Mouse (Mus musculus): ENCODE measurements around the gene Gcm1.
"Not testable (repeated sequence)": the region's sequence is repeated elsewhere in the genome, so short reads cannot be mapped to it uniquely, and the experiment has no call there.

Gene Gcm1

GRCm38 (mm10) chr9:78046755-78047154, 5.0 kb upstream of the Gcm1 start:
- DNase-seq (ENCODE audit: low spot score in 2 of 2): no peak

- DNase-seq (ENCODE audit: low spot score in 2 of 2): no peak
Measured at GRCm38 (mm10) chr9:78050452-78050970, 1.2 kb upstream of the Gcm1 start.

- no peak for DNase-seq (ENCODE audit: low spot score in 2 of 2)
Measured at GRCm38 (mm10) chr9:78053821-78054220, 2.1 kb downstream of the Gcm1 start.

- no peak for DNase-seq (ENCODE audit: low spot score in 2 of 2)
Measured at GRCm38 (mm10) chr9:78054298-78054697, 2.6 kb downstream of the Gcm1 start.

- no peak for DNase-seq (ENCODE audit: low spot score in 2 of 2)
Measured at GRCm38 (mm10) chr9:78059525-78060120, 7.9 kb downstream of the Gcm1 start.

- DNase-seq (ENCODE audit: low spot score in 2 of 2): no peak
Measured at GRCm38 (mm10) chr9:78062392-78062791, 10.7 kb downstream of the Gcm1 start.

- no peak for DNase-seq (ENCODE audit: low spot score in 2 of 2)
Measured at GRCm38 (mm10) chr9:78064121-78064520, 12.4 kb downstream of the Gcm1 start.

GRCm38 (mm10) chr9:78070496-78070895, 18.8 kb downstream of the Gcm1 start:
- no peak for DNase-seq (ENCODE audit: low spot score in 2 of 2)

- DNase-seq (ENCODE audit: low spot score in 2 of 2): no peak
Measured at GRCm38 (mm10) chr9:78071626-78072025, 19.9 kb downstream of the Gcm1 start.

GRCm38 (mm10) chr9:78073291-78073690, 21.6 kb downstream of the Gcm1 start:
- DNase-seq (ENCODE audit: low spot score in 2 of 2): not testable (repeated sequence)

GRCm38 (mm10) chr9:78073713-78074340, 22.1 kb downstream of the Gcm1 start:
- no peak for DNase-seq (ENCODE audit: low spot score in 2 of 2)

- DNase-seq (ENCODE audit: low spot score in 2 of 2): no peak
Measured at GRCm38 (mm10) chr9:78075256-78075655, 23.5 kb downstream of the Gcm1 start.

- no peak for DNase-seq (ENCODE audit: low spot score in 2 of 2)
Measured at GRCm38 (mm10) chr9:78078240-78078639, 26.5 kb downstream of the Gcm1 start.

- DNase-seq (ENCODE audit: low spot score in 2 of 2): no peak
Measured at GRCm38 (mm10) chr9:78081835-78082234, 30.1 kb downstream of the Gcm1 start.

GRCm38 (mm10) chr9:78084341-78084740, 32.6 kb downstream of the Gcm1 start:
- no peak for DNase-seq (ENCODE audit: low spot score in 2 of 2)

GRCm38 (mm10) chr9:78085722-78086287, 34.1 kb downstream of the Gcm1 start:
- no peak for DNase-seq (ENCODE audit: low spot score in 2 of 2)

- DNase-seq (ENCODE audit: low spot score in 2 of 2): no peak
Measured at GRCm38 (mm10) chr9:78087751-78088150, 36.0 kb downstream of the Gcm1 start.

GRCm38 (mm10) chr9:78088521-78088920, 36.8 kb downstream of the Gcm1 start:
- DNase-seq (ENCODE audit: low spot score in 2 of 2): no peak

GRCm38 (mm10) chr9:78088971-78089370, 37.2 kb downstream of the Gcm1 start:
- no peak for DNase-seq (ENCODE audit: low spot score in 2 of 2)

GRCm38 (mm10) chr9:78089906-78090305, 38.2 kb downstream of the Gcm1 start:
- DNase-seq (ENCODE audit: low spot score in 2 of 2): no peak

GRCm38 (mm10) chr9:78090596-78090995, 38.9 kb downstream of the Gcm1 start:
- DNase-seq (ENCODE audit: low spot score in 2 of 2): no peak

GRCm38 (mm10) chr9:78095686-78096085, 44.0 kb downstream of the Gcm1 start:
- no peak for DNase-seq (ENCODE audit: low spot score in 2 of 2)

GRCm38 (mm10) chr9:78096376-78096775, 44.7 kb downstream of the Gcm1 start:
- no peak for DNase-seq (ENCODE audit: low spot score in 2 of 2)

Data from frontal cortex, postnatal 14 days (tissue).